Comparison of ENCODE assay signal across 7 mouse cellular contexts in genomic region chr11:46054911-46055895, GRCm38 (mm10). TPM values are rescaled to one million over a fixed set of nuclear protein-coding genes. Genes with fewer than 3 reads are reported as not detected.
DNase-seq lines count a peak whose midpoint lies in the region; ATAC-seq and TF ChIP-seq lines count a peak whose summit lies in the region.

No protein-coding gene starts in this region.

- no peaks in the 10 kb centered on the region for H3K36me3 ChIP-seq in lung, postnatal 0 days (ENCODE audit: insufficient read depth, low read length)
- no peaks in the 10 kb centered on the region for H3K36me3 ChIP-seq in forebrain, embryonic 11.5 days (ENCODE audit: control insufficient read depth, insufficient read depth, low read length)
- no peaks in the 10 kb centered on the region for H3K36me3 ChIP-seq in limb, embryonic 15.5 days
- H3K36me3 ChIP-seq in stomach, postnatal 0 days (ENCODE audit: control insufficient read depth, insufficient read depth, low read length) = no peaks in the 10 kb centered on the region

- peak overlapping the region; percentile 66 for H3K4me3 ChIP-seq in lung, postnatal 0 days (ENCODE audit: low read depth, low read length)
- peak overlapping the region; percentile 59 for H3K4me3 ChIP-seq in forebrain, embryonic 11.5 days (ENCODE audit: low read depth, low read length)
- H3K4me3 ChIP-seq in limb, embryonic 15.5 days = peak overlapping the region; percentile 61
- H3K4me3 ChIP-seq in stomach, postnatal 0 days (ENCODE audit: low read depth, low read length) = peak overlapping the region; percentile 62

- peak; percentile 44 for DNase-seq in lung, postnatal 0 days (ENCODE audit: low spot score)
- no peak for DNase-seq in lung, postnatal 25 days (ENCODE audit: low spot score)
- no peak for DNase-seq in forebrain, embryonic 11.5 days (ENCODE audit: low spot score)
- DNase-seq in stomach, postnatal 0 days (ENCODE audit: low spot score) = no peak
- no peak for DNase-seq in left cerebral cortex, adult 8-10 months (ENCODE audit: low spot score in 2 of 2)
- DNase-seq in frontal cortex, postnatal 36 days (ENCODE audit: low spot score in 2 of 2) = no peak

- no peaks in the 10 kb centered on the region for H3K27me3 ChIP-seq in lung, postnatal 0 days (replicated peaks; ENCODE audit: insufficient read depth, low read length)
- peaks cover 4% of the 10 kb centered on the region for H3K27me3 ChIP-seq in forebrain, embryonic 11.5 days (ENCODE audit: control insufficient read depth, insufficient read depth, low read length)
- H3K27me3 ChIP-seq in limb, embryonic 15.5 days = no peaks in the 10 kb centered on the region
- no peaks in the 10 kb centered on the region for H3K27me3 ChIP-seq in stomach, postnatal 0 days (ENCODE audit: control insufficient read depth, insufficient read depth, low read length)

- peak overlapping the region; percentile 72 for H3K4me2 ChIP-seq in lung, postnatal 0 days (replicated peaks; ENCODE audit: low read depth, low read length)
- H3K4me2 ChIP-seq in forebrain, embryonic 11.5 days (ENCODE audit: low read depth, low read length, severe bottlenecking) = peak overlapping the region; percentile 77
- H3K4me2 ChIP-seq in limb, embryonic 15.5 days = peak overlapping the region; percentile 70
- H3K4me2 ChIP-seq in stomach, postnatal 0 days (replicated peaks; ENCODE audit: low read depth) = peak overlapping the region; percentile 60

- 26% methylated on average over 12 of the region's 13 CpGs for WGBS in lung, postnatal 0 days
- WGBS in forebrain, embryonic 11.5 days = 25% methylated on average over 13 of the region's 13 CpGs
- WGBS in limb, embryonic 15.5 days = 26% methylated on average over 13 of the region's 13 CpGs
- 24% methylated on average over 12 of the region's 13 CpGs for WGBS in stomach, postnatal 0 days

- ATAC-seq in lung, postnatal 0 days = peak; percentile 10; the same call in 1 of the 2 replicates
- ATAC-seq in forebrain, embryonic 11.5 days (replicated peaks; ENCODE audit: low FRiP score) = peak; percentile 61
- peak; percentile 20; the same call in 1 of the 2 replicates for ATAC-seq in limb, embryonic 15.5 days (ENCODE audit: insufficient number of reproducible peaks, low FRiP score, low TSS enrichment, low read depth)
- ATAC-seq in stomach, postnatal 0 days (ENCODE audit: low FRiP score, low TSS enrichment) = peak; percentile 19; the same call in 1 of the 2 replicates

- peak overlapping the region; percentile 81 for H3K27ac ChIP-seq in lung, postnatal 0 days (ENCODE audit: low read length)
- no peak overlapping the region; the same call in 1 of the 2 replicates for H3K27ac ChIP-seq in forebrain, embryonic 11.5 days (ENCODE audit: low read depth, low read length)
- peak overlapping the region; percentile 85 for H3K27ac ChIP-seq in limb, embryonic 15.5 days
- H3K27ac ChIP-seq in stomach, postnatal 0 days (replicated peaks) = peak overlapping the region; percentile 94

- TF ChIP-seq CTCF in lung, postnatal 0 days (IDR thresholded peaks at IDR 0.05) = no peak
- no peak for TF ChIP-seq CTCF in stomach, postnatal 0 days (IDR thresholded peaks at IDR 0.05; ENCODE audit: low read depth)

- no peak for TF ChIP-seq EP300 in lung, postnatal 0 days (IDR thresholded peaks at IDR 0.05)
- no peak for TF ChIP-seq EP300 in stomach, postnatal 0 days (optimal IDR thresholded peaks at IDR 0.05)

- H3K9me3 ChIP-seq in lung, postnatal 0 days (ENCODE audit: low read length) = no peaks in the 10 kb centered on the region
- no peaks in the 10 kb centered on the region for H3K9me3 ChIP-seq in forebrain, embryonic 11.5 days (ENCODE audit: control insufficient read depth, low read length)
- H3K9me3 ChIP-seq in limb, embryonic 15.5 days = no peaks in the 10 kb centered on the region
- no peaks in the 10 kb centered on the region for H3K9me3 ChIP-seq in stomach, postnatal 0 days (ENCODE audit: control insufficient read depth, low read length)

- H3K9ac ChIP-seq in lung, postnatal 0 days (replicated peaks; ENCODE audit: low read depth) = peak overlapping the region; percentile 83; the same call in 1 of the 2 replicates
- peak overlapping the region; percentile 75 for H3K9ac ChIP-seq in forebrain, embryonic 11.5 days (ENCODE audit: low read length)
- H3K9ac ChIP-seq in limb, embryonic 15.5 days = peak overlapping the region; percentile 62; the same call in 1 of the 2 replicates
- H3K9ac ChIP-seq in stomach, postnatal 0 days (ENCODE audit: low read length) = peak overlapping the region; percentile 85

- H3K4me1 ChIP-seq in lung, postnatal 0 days (ENCODE audit: insufficient read depth, low read depth, low read length) = peaks cover 3% of the 10 kb centered on the region; the same call in 1 of the 2 replicates
- peaks cover 4% of the 10 kb centered on the region; the same call in 1 of the 2 replicates for H3K4me1 ChIP-seq in forebrain, embryonic 11.5 days (replicated peaks; ENCODE audit: control insufficient read depth, insufficient read depth, low read length)
- H3K4me1 ChIP-seq in limb, embryonic 15.5 days = peaks cover 23% of the 10 kb centered on the region
- H3K4me1 ChIP-seq in stomach, postnatal 0 days (replicated peaks; ENCODE audit: control insufficient read depth, insufficient read depth) = no peaks in the 10 kb centered on the region

RNA-seq across cellular contexts. Expression of gene Adam19, which starts 0.6 kb away (rescaled TPM):
- polyA plus RNA-seq in lung, postnatal 0 days (2015; fragmentation: Nextera tagmentation; extraction: Ambion mirVana) = 11.4 and 12.4 TPM in 2 replicates
- polyA plus RNA-seq in forebrain, embryonic 11.5 days (2014; fragmentation: Nextera tagmentation; extraction: Ambion mirVana) = 7.9 and 8.3 TPM in 2 replicates
- polyA plus RNA-seq in limb, embryonic 15.5 days (2015; fragmentation: Nextera tagmentation; extraction: Ambion mirVana) = 12.1 and 12.2 TPM in 2 replicates
- 4.3 and 4.9 TPM in 2 replicates for polyA plus RNA-seq in stomach, postnatal 0 days (2015; fragmentation: Nextera tagmentation; extraction: Ambion mirVana)
- total RNA-seq in left cerebral cortex, adult 8-10 months (2022) = 10 to 100 TPM; 10.6 to 13.0 (median 10.9) TPM

RNA-seq across cellular contexts. Expression of gene Gm12166, which starts 3.1 kb away (rescaled TPM):
- 8.0 and 8.3 TPM in 2 replicates for polyA plus RNA-seq in lung, postnatal 0 days (2015; fragmentation: Nextera tagmentation; extraction: Ambion mirVana)
- 1.9 and 3.4 TPM in 2 replicates for polyA plus RNA-seq in forebrain, embryonic 11.5 days (2014; fragmentation: Nextera tagmentation; extraction: Ambion mirVana)
- 2.8 and 3.3 TPM in 2 replicates for polyA plus RNA-seq in limb, embryonic 15.5 days (2015; fragmentation: Nextera tagmentation; extraction: Ambion mirVana)
- 7.0 and 7.3 TPM in 2 replicates for polyA plus RNA-seq in stomach, postnatal 0 days (2015; fragmentation: Nextera tagmentation; extraction: Ambion mirVana)
- 1 to 10 TPM; 2.8 to 5.4 (median 3.2) TPM for total RNA-seq in left cerebral cortex, adult 8-10 months (2022)

Comparison
In these comparisons a context has a peak if more than half of its experiments do, and no peak if none do; other contexts are left out.
1. ATAC-seq: peak in every context shown above with its lines; median percentile 61 in forebrain, embryonic 11.5 days; 20 in limb, embryonic 15.5 days; 19 in stomach, postnatal 0 days; 10 in lung, postnatal 0 days.